Mouse (Mus musculus): ENCODE data around the gene Dll4. TPM values are rescaled to one million over a fixed set of nuclear protein-coding genes. Genes with fewer than 3 reads are reported as not detected.
A peak's percentile ranks its signal among the peaks of the same experiment; 100 is the strongest.

The Dll4 gene
- total RNA-seq (2015; ENCODE audit: low replicate concordance): not detected in 2 replicates
- total RNA-seq (2017; ENCODE audit: low replicate concordance): not detected in 2 replicates

DNA sequence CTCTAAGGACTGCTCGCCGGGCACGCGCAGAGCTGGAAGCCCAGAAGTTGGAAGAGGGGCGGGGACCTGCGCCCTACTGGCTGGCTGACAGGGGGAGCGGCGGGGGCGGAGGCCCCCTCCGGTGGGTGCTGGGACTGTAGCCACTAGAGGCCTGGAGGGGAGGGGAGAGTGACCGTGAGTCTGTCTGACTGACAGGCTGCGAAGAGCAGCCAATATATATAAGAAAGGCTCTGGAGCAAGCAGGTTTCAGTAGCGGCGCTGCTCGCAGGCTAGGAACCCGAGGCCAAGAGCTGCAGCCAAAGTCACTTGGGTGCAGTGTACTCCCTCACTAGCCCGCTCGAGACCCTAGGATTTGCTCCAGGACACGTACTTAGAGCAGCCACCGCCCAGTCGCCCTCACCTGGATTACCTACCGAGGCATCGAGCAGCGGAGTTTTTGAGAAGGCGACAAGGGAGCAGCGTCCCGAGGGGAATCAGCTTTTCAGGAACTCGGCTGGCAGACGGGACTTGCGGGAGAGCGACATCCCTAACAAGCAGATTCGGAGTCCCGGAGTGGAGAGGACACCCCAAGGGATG is at the start of gene Dll4:
Gene Dll4 (plus strand): TSS at position 217 of the 576 bp plus-strand sequence.
- ATAC-seq (replicated peaks; ENCODE audit: low FRiP score, poor library complexity, severe bottlenecking): no peak

GRCm38 (mm10) chr2:119276926-119277325 is 48.7 kb upstream of the Dll4 start:
- ATAC-seq (replicated peaks; ENCODE audit: low FRiP score, poor library complexity, severe bottlenecking): no peak

- ATAC-seq (replicated peaks; ENCODE audit: low FRiP score, poor library complexity, severe bottlenecking): no peak
These were observed 47.8 kb upstream of the Dll4 start for GRCm38 (mm10) chr2:119277810-119278209.

GRCm38 (mm10) chr2:119281899-119282565 is 43.6 kb upstream of the Dll4 start:
- no peak for ATAC-seq (replicated peaks; ENCODE audit: low FRiP score, poor library complexity, severe bottlenecking)

GRCm38 (mm10) chr2:119287372-119287771 is 38.2 kb upstream of the Dll4 start:
- ATAC-seq (replicated peaks; ENCODE audit: low FRiP score, poor library complexity, severe bottlenecking): no peak

DNA sequence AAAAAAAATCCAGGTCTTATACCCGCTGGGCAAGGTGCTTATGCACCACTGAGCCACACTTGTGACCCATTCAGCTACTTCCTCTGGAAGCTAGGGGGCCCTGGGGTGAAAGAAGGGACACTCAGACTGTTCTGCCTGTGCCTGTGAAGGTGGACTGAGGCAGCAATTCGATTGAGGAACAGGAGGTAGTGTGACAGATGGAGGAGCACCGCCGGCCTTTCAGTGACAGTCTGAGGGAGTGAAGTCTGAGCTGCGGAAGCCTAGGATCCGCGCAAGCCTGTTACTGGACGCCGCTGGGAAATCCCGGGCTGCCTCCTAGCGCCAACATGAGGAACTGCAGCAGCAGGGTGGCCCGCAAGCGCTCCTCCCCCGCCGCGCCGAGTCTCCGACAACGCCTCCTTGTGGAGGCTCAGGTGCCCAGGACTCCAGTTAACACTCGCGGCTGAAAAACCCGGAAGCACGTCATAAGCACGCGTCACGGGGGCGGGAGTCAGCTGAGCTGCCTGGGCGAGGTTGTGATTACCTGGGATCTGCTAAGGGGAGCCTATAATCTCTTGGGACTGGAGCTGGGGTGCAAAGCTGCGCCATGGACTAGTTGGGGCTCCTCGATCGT is 37.2 kb upstream of the Dll4 start, which contains the start of gene Vps18:
Gene Vps18 (plus strand): TSS at position 471 of the 613 bp plus-strand sequence.
- ATAC-seq (replicated peaks; ENCODE audit: low FRiP score, poor library complexity, severe bottlenecking): peak; percentile 97

DNA sequence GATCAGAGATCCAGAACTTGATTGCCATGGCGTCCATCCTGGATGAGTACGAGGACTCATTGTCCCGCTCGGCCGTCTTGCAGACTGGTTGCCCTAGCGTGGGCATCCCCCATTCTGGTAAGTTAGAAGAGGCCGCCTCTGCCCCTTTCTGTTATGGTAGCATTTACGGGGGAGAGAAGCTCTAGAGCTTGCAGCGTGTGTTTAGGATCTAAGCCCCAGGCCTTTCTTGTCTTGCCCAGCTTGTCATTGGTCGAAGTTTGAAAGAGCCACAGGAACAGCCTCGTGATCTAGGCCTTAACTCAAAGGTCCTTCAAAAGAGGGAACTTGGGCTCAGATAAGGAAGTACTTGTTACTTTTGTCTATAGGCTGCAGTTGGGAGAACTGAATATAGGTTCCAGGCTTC is 36.6 kb upstream of the Dll4 start:
- ATAC-seq (replicated peaks; ENCODE audit: low FRiP score, poor library complexity, severe bottlenecking): peak; percentile 7; the same call in 1 of the 2 replicates

GRCm38 (mm10) chr2:119292281-119292680 is 33.3 kb upstream of the Dll4 start:
- ATAC-seq (replicated peaks; ENCODE audit: low FRiP score, poor library complexity, severe bottlenecking): no peak

DNA sequence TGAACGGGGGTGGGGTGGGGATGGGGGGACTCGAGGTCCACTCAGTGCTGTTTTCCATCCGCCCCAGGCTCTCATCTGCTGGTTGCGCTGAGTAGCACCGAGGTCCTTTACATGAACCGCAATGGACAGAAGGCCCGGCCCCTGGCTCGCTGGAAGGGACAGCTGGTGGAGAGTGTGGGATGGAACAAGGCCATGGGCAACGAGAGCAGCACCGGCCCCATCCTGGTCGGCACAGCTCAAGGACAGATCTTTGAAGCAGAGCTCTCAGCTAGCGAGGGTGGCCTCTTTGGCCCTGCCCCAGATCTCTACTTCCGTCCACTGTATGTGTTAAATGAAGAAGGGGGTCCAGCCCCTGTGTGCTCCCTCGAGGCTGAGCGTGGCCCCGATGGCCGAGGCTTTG is 32.7 kb upstream of the Dll4 start:
- ATAC-seq (replicated peaks; ENCODE audit: low FRiP score, poor library complexity, severe bottlenecking): no peak

- no peak for ATAC-seq (replicated peaks; ENCODE audit: low FRiP score, poor library complexity, severe bottlenecking)
These were observed 32.3 kb upstream of the Dll4 start for GRCm38 (mm10) chr2:119293311-119293710.

DNA sequence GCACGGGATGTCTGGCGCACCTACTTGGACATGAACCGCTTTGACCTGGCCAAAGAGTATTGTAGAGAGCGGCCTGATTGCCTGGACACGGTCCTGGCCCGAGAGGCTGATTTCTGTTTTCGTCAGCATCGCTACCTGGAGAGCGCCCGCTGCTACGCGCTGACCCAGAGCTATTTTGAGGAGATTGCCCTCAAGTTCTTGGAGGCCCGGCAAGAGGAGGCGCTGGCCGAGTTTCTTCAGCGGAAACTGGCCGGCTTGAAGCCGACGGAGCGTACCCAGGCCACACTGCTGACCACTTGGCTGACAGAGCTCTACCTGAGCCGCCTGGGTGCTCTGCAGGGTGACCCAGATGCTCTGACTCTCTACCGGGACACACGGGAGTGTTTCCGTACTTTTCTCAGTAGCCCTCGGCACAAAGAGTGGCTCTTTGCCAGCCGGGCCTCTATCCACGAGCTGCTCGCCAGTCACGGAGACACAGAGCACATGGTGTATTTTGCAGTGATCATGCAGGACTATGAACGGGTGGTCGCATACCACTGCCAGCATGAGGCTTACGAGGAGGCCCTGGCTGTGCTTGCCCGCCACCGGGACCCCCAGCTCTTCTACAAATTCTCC is 31.7 kb upstream of the Dll4 start:
- ATAC-seq (replicated peaks; ENCODE audit: low FRiP score, poor library complexity, severe bottlenecking): no peak

DNA sequence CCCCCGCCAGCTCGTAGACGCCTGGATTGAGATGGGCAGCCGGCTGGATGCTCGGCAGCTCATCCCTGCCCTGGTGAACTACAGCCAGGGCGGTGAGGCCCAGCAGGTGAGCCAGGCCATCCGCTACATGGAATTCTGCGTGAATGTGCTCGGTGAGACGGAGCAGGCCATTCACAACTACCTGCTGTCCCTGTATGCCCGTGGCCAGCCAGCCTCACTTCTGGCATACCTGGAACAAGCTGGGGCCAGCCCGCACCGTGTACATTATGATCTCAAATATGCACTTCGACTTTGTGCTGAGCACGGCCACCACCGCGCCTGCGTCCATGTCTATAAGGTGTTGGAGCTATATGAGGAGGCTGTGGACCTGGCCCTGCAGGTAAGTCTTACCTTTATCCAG is 31.2 kb upstream of the Dll4 start:
- ATAC-seq (replicated peaks; ENCODE audit: low FRiP score, poor library complexity, severe bottlenecking): no peak

GRCm38 (mm10) chr2:119296756-119297155 is 28.8 kb upstream of the Dll4 start:
- ATAC-seq (replicated peaks; ENCODE audit: low FRiP score, poor library complexity, severe bottlenecking): no peak

DNA sequence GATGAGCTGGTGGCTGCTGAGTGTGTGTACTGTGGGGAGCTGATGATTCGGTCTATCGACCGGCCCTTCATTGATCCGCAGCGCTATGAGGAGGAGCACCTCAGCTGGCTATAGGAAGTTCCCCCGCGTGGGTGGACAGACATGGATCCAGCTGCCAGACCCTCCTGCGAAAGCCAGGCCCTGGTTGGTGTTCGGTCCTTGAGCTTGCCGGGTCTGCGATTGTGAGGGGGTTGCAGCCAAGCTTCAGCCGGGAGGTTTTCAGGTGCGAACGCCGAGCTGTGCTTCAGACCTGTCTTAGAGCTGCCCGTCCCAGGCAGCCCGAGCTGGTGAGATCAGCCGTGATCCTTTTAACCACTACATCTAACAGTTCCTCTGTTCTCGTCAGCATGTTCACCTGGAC is 28.1 kb upstream of the Dll4 start:
- no peak for ATAC-seq (replicated peaks; ENCODE audit: low FRiP score, poor library complexity, severe bottlenecking)

DNA sequence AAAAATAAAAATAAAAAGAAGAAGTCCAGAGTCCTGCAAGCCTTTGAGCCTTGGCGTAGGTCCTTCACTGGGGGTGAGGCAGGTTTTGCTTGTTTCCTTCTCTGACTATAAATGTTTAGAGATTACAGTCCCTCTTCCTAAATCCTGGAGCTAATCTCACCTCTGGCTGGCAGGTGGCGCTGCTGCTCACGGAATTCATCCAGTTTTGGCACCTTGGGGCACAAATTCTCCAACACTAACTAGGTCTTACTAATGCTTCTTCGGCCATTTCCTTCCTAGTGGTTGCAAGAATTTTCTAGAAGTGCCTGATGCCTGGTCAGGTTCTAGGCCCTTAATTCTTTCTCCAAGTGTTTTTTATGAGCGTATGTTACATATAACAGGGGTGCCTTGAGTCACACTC is 27.3 kb upstream of the Dll4 start:
- ATAC-seq (replicated peaks; ENCODE audit: low FRiP score, poor library complexity, severe bottlenecking): no peak

DNA sequence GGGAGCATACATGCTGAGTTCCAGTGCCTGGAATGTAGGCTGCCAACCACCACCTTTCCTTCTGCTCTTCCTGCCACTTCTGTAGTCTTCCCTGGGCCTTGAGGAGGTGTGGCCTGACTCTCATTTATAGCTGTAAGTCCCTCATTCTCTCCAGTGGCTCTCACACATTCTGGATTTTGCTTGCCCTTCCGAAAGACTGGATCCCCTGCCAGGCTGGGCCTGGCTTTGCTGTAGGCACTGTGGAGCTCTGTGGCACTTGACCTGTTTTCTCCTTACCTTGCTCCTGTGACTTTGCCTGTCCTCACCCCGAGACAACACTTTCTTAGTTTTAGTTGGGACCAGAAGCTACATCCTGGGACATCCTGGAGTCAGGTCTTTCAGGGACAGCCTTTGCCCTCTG is 26.7 kb upstream of the Dll4 start:
- no peak for ATAC-seq (replicated peaks; ENCODE audit: low FRiP score, poor library complexity, severe bottlenecking)

DNA sequence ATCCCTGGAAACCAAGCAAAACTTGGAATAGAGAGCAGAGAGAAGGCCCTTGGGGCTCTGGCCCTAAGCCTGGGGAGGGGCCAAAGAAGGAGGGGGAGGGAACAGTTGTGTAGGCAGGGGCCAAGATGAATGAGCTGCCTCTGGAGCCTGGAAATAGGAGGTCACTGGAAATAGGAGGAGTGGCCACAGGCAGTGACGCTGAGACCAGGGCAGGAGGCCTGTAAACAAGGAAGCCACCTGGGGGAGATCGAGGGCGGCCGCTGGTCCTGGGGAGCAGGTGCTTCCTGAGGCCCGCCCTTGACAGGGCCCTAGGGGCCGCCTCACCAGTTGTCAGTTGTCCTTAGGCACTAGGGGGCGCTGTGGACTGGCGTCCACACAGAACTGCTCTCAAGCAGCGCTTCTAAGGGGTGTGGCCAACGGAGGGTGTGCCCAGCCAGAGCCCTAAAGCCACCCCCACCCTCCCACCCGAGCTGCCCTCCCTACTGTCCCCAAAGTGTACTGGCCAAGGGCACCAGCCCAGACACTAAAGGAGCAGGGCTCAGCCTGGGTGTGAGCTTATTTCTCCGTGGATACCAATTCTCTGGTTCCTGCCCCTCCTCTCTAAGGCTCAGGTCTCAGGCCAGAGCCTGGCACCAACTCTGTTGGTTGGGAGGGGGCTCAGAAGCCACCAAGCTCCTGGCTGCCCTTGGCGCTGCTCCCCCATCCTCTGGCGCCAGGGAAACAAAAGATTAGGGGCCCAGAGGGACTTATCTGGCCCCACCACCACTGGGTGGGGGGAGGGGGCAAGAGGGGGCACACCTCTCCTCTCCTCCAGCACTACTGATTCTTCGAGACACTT is 25.4 kb upstream of the Dll4 start:
- peak; percentile 86 for ATAC-seq (replicated peaks; ENCODE audit: low FRiP score, poor library complexity, severe bottlenecking)

DNA sequence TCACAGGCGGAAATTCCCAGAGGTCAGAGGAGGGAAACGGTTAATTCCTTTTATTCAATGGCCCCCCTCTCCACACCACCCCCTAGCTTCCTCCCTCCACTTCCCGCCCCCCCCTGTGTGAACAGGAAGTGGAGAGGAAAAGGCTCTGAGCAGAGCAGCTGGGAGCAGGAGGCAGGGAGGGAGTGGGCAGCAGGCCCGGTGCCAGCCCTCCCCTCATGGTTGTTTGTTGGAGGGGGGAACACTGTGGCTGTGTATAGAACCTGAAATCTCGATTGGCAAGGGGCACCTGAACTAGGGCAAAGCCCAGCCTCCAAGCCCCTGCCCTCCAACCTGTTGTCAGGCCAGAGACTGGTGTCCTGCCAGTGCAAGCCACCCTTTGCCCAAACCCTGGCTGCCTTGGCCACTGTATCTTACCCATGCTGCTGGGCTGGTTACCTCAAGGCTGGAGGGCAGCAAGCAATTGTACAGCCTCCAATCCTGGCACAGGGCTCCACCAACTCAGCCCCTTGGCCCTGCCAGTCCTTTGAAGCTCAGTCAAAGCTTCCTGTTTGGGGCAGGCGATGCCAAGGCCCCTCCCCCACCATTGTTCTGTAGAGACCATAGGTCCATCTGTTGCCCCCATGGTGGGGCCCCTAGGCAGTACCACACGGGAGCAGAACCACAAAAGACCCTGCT is 24.6 kb upstream of the Dll4 start:
- no peak for ATAC-seq (replicated peaks; ENCODE audit: low FRiP score, poor library complexity, severe bottlenecking)

- ATAC-seq (replicated peaks; ENCODE audit: low FRiP score, poor library complexity, severe bottlenecking): no peak
These were observed 22.7 kb upstream of the Dll4 start for GRCm38 (mm10) chr2:119302876-119303275.

All from erythroid progenitor cell, adult 5-6 weeks (primary cell).